Mouse (Mus musculus): Measurements from ENCODE around the gene Adam19. TPM values are rescaled to one million over a fixed set of nuclear protein-coding genes. Genes with fewer than 3 reads are reported as not detected.
A peak's percentile ranks its signal among the peaks of the same experiment; 100 is the strongest.

Adam19 gene
- polyA plus RNA-seq, 1 experiment, result 3.6 TPM

GRCm38 (mm10) chr11:46184946-46185345, 129.2 kb downstream of the Adam19 start:
- TF ChIP-seq POLR2A (IDR thresholded peaks at IDR 0.05; ENCODE audit: low read depth, low read length), result no peak
- Histone ChIP-seq H3K36me3 (ENCODE audit: control insufficient read depth, insufficient read depth, low read length) (no peaks in the 10 kb centered on the region), H3K4me1 (ENCODE audit: control insufficient read depth, insufficient read depth, low read length) (no peaks in the 10 kb centered on the region), H3K27me3 (replicated peaks; ENCODE audit: control insufficient read depth, insufficient read depth, low read length) (no peaks in the 10 kb centered on the region), H3K4me3 (ENCODE audit: insufficient read depth, low read depth, low read length) (no peak overlapping the region), H3K27ac (ENCODE audit: insufficient read depth, low read depth, low read length) (no peak overlapping the region)
- DNase-seq, result no peak
- 85% methylated on average over 3 of the region's 3 CpGs for WGBS

- no peaks in the 10 kb centered on the region for H3K36me3 ChIP-seq (ENCODE audit: control insufficient read depth, insufficient read depth, low read length)
- no peak for DNase-seq
- H3K4me3 ChIP-seq (ENCODE audit: insufficient read depth, low read depth, low read length), result no peak overlapping the region
- H3K4me1 ChIP-seq (ENCODE audit: control insufficient read depth, insufficient read depth, low read length), result no peaks in the 10 kb centered on the region
- no peak for TF ChIP-seq CTCF (conservative IDR thresholded peaks at IDR 0.05; ENCODE audit: insufficient read depth, insufficient read length, low read depth, low read length)
- TF ChIP-seq POLR2A (IDR thresholded peaks at IDR 0.05; ENCODE audit: low read depth, low read length), result no peak
- 39% methylated on average over 4 of the region's 4 CpGs for WGBS
- no peak overlapping the region for H3K27ac ChIP-seq (ENCODE audit: insufficient read depth, low read depth, low read length)
- H3K27me3 ChIP-seq (replicated peaks; ENCODE audit: control insufficient read depth, insufficient read depth, low read length), result no peaks in the 10 kb centered on the region
Measured at GRCm38 (mm10) chr11:46185486-46185885, 129.7 kb downstream of the Adam19 start.

- Histone ChIP-seq H3K4me3 (ENCODE audit: insufficient read depth, low read depth, low read length) (no peak overlapping the region), H3K4me1 (ENCODE audit: control insufficient read depth, insufficient read depth, low read length) (no peaks in the 10 kb centered on the region), H3K36me3 (ENCODE audit: control insufficient read depth, insufficient read depth, low read length) (no peaks in the 10 kb centered on the region), H3K27ac (ENCODE audit: insufficient read depth, low read depth, low read length) (no peak overlapping the region), H3K27me3 (replicated peaks; ENCODE audit: control insufficient read depth, insufficient read depth, low read length) (no peaks in the 10 kb centered on the region)
- TF ChIP-seq CTCF (conservative IDR thresholded peaks at IDR 0.05; ENCODE audit: insufficient read depth, insufficient read length, low read depth, low read length) (no peak), POLR2A (IDR thresholded peaks at IDR 0.05; ENCODE audit: low read depth, low read length) (no peak)
- WGBS, result 72% methylated on average over 2 of the region's 2 CpGs
- no peak for DNase-seq
Measured at GRCm38 (mm10) chr11:46188283-46188682, 132.5 kb downstream of the Adam19 start.

GRCm38 (mm10) chr11:46194175-46194574, 138.4 kb downstream of the Adam19 start:
- no peaks in the 10 kb centered on the region for H3K27me3 ChIP-seq (replicated peaks; ENCODE audit: control insufficient read depth, insufficient read depth, low read length)
- peak; percentile 68 for DNase-seq
- peak overlapping the region; percentile 36; the same call in 1 of the 2 replicates for H3K27ac ChIP-seq (ENCODE audit: insufficient read depth, low read depth, low read length)
- no peak overlapping the region for H3K4me3 ChIP-seq (ENCODE audit: insufficient read depth, low read depth, low read length)
- 65% methylated on average over 4 of the region's 4 CpGs for WGBS
- H3K4me1 ChIP-seq (ENCODE audit: control insufficient read depth, insufficient read depth, low read length), result no peaks in the 10 kb centered on the region
- TF ChIP-seq POLR2A (IDR thresholded peaks at IDR 0.05; ENCODE audit: low read depth, low read length), result no peak
- TF ChIP-seq CTCF (conservative IDR thresholded peaks at IDR 0.05; ENCODE audit: insufficient read depth, insufficient read length, low read depth, low read length), result no peak
- H3K36me3 ChIP-seq (ENCODE audit: control insufficient read depth, insufficient read depth, low read length), result no peaks in the 10 kb centered on the region; the same call in 1 of the 2 replicates

Other genes starting within 250 kb of the Adam19 start
- 63.0 and 64.9 TPM in 2 replicates for gene Clint1, start 203.9 kb upstream of the Adam19 start, polyA plus RNA-seq (2012; rRNA removed)
- gene Lsm11, start 111.1 kb upstream of the Adam19 start, polyA plus RNA-seq (2012; rRNA removed), result 2.1 TPM in 2 replicates
- gene Thg1l, start 100.5 kb upstream of the Adam19 start, polyA plus RNA-seq (2012; rRNA removed), result 4.8 and 7.9 TPM in 2 replicates
- gene Sox30, start 75.7 kb upstream of the Adam19 start, polyA plus RNA-seq (2012; rRNA removed), result 0.05 and 0.11 TPM in 2 replicates
- gene Gm12166, start 3.7 kb upstream of the Adam19 start, polyA plus RNA-seq (2012; rRNA removed), result 9.6 and 14.2 TPM in 2 replicates
- 0.19 and 0.30 TPM in 2 replicates for gene Nipal4, start 110.5 kb downstream of the Adam19 start, polyA plus RNA-seq (2012; rRNA removed)
- gene Fndc9, start 179.5 kb downstream of the Adam19 start, polyA plus RNA-seq (2012; rRNA removed), result not detected in 2 replicates